Mouse (Mus musculus) megakaryocyte, embryonic 14.5 days (primary cell): ENCODE measurements around the gene Nrg3. TPM values are rescaled to one million over a fixed set of nuclear protein-coding genes. Genes with fewer than 3 reads are reported as not detected.
"Not testable (repeated sequence)": the region's sequence is repeated elsewhere in the genome, so short reads cannot be mapped to it uniquely, and the experiment has no call there.

ENCODE experiments used
- H3K27me3 ChIP-seq: replicated peaks from 2 replicates; pipeline ENCODE3; 2012; ENCODE audit warnings: inconsistent platforms
- H3K36me3 ChIP-seq: replicated peaks from 2 replicates; pipeline ENCODE3; 2012; ENCODE audit warnings: low read length, inconsistent platforms, mixed read lengths
- H3K4me1 ChIP-seq: 2 replicates; pipeline ENCODE4 v1.6.1; 2012; ENCODE audit warnings: inconsistent platforms
- H3K4me3 ChIP-seq: replicated peaks from 2 replicates; pipeline ENCODE3; 2012; ENCODE audit warnings: moderate library complexity, mild to moderate bottlenecking, inconsistent platforms
- H3K9me3 ChIP-seq: 2 replicates; pipeline ENCODE4 v1.6.1; 2012; ENCODE audit warnings: inconsistent platforms
- FLI1 ChIP-seq: IDR thresholded peaks from 2 replicates; pipeline ENCODE4 v1.6.1; 2012; ENCODE audit warnings: low read length, inconsistent platforms, mixed read lengths
- GATA1 ChIP-seq: IDR thresholded peaks from 3 replicates; pipeline ENCODE4 v1.6.1; 2012; ENCODE audit warnings: mixed read lengths, low read length, inconsistent platforms, borderline replicate concordance
- polyA plus RNA-seq: library from polyadenylated mRNA; stranded (reverse); fragments of >175 nt; gene quantifications from 2 replicates; pipeline ENCODE4 v1.2.3, GENCODE M21; 2012; ENCODE audit warnings: low replicate concordance; ENCODE audit not compliant: insufficient read depth

Nrg3 gene
- polyA plus RNA-seq, 1 experiment, result not detected

DNA sequence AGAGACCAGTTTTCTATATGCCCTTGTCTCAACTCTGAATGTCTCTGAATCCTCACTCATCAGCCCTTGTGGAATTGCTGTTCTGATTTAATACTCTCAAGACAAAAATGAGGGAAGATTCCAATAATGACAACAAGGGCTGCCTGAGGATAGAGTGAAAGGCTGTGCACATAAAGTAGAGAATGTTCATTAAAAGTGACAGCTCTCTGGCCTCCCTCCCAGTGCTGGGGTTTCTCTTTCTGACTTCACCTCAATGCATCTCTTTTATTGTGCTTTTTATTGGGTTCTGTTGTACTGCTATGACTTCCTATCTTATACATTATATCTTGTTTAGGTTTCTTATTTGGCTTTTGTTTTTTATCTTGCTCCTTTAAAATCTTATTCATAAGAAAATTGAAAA is 1131.9 kb downstream of the Nrg3 start:
- Histone ChIP-seq H3K36me3 (no peaks in the 10 kb centered on the region), H3K4me3 (no peak overlapping the region), H3K27me3 (no peaks in the 10 kb centered on the region), H3K4me1 (no peaks in the 10 kb centered on the region), H3K9me3 (no peaks in the 10 kb centered on the region)
- TF ChIP-seq FLI1 (no peak), GATA1 (no peak)

DNA sequence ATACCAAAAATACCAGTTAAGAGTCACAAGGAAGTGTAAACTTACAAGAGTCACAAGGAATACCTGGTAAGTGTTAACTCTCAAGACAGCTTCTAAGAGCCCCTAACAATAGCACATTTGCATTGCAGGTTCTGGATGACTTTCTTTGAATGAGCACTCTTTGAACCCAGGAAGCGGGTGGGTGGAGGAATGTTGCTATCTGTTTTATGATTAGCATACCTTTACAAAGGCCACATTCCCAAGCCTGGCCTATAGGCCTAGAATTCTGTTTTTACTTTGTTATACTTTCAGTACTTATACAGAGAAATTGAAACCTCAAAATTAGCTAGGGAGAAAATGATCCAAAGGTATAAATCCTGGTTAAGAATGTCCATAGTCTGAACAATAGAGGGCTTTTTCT is 1150.0 kb downstream of the Nrg3 start:
- H3K9me3 ChIP-seq, H3K36me3 ChIP-seq, H3K4me3 ChIP-seq, H3K27me3 ChIP-seq, H3K4me1 ChIP-seq: not testable (repeated sequence)

DNA sequence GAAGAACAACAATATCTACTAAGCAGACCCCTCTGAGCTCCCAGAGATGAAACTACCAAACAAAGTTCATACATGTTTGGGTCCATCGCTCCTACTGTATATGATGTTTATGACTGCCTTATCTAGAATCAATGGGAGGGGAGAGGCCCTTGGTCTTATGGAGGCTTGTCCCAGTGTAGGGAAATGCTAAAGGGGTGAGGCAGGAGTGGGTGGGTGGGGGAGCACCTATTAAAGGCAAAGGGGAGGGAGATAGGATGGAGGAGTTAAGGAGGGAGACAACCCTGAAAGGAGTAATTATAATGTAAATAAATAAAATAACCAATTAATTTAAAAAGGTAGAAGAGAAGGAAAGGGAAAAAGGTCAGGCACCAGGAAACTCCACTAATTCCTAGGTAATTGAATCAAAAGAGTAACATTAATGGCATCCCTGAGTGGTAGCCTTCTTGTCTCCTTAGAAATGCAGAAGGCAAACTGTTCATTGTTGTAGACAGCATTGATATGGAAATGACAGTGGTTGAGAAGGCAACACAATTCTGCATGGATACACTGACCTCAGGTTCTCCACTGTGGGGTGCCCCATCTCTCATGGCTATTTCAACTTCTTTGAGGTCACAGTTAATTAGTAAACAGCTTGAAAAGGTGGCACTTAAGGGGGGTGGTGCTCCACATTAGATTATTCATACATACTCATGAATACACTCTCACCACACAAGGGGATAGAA is 1152.1 kb downstream of the Nrg3 start:
- no peaks in the 10 kb centered on the region for H3K4me1 ChIP-seq

More for the DNA sequence above, 1152.1 kb downstream of the Nrg3 start:
- H3K27me3 ChIP-seq, result no peaks in the 10 kb centered on the region
- H3K4me3 ChIP-seq, result no peak overlapping the region
- TF ChIP-seq FLI1 (no peak), GATA1 (no peak)
- peaks cover 7% of the 10 kb centered on the region; the same call in 1 of the 2 replicates for H3K9me3 ChIP-seq
- H3K36me3 ChIP-seq, result no peaks in the 10 kb centered on the region
